Mouse (Mus musculus) olfactory bulb, adult 2 months (tissue): ENCODE measurements around the gene Arhgap45. TPM values are rescaled to one million over a fixed set of nuclear protein-coding genes. Genes with fewer than 3 reads are reported as not detected.

Experiments used
- H3K27ac ChIP-seq: fragments of 200-500 bp; 2 replicates; pipeline ENCODE4 v1.5.1; 2012; ENCODE audit warnings: low read depth, low read length; ENCODE audit not compliant: insufficient read depth
- H3K4me1 ChIP-seq: fragments of 200-500 bp; 2 replicates; pipeline ENCODE4 v1.6.1; 2012; ENCODE audit warnings: low read length; ENCODE audit not compliant: control insufficient read depth, insufficient read depth
- H3K4me3 ChIP-seq: fragments of 200-500 bp; 2 replicates; pipeline ENCODE4 v1.5.1; 2012; ENCODE audit warnings: mild to moderate bottlenecking, low read depth, low read length, moderate library complexity; ENCODE audit not compliant: insufficient read depth
- CTCF ChIP-seq: fragments of 200-500 bp; IDR thresholded peaks from 2 replicates; pipeline ENCODE4 v1.5.1; 2012; ENCODE audit warnings: low read depth, mild to moderate bottlenecking, low read length, moderate library complexity; ENCODE audit not compliant: insufficient read depth
- POLR2A ChIP-seq: fragments of 200-500 bp; IDR thresholded peaks from 2 replicates; pipeline ENCODE4 v1.6.1; 2012; ENCODE audit warnings: mild to moderate bottlenecking, low read depth, low read length, moderate library complexity; ENCODE audit not compliant: insufficient read depth
- WGBS: fragments of 180-500 bp; shearing (Covaris S2); methylation state at CpG from one replicate; pipeline ENCODE4 v1.1.7; 2018; 5-methylcytosine and 5-hydroxymethylcytosine counted together
- polyA plus RNA-seq: library from polyadenylated mRNA; stranded (reverse); fragments of >200 nt; gene quantifications from 2 replicates; pipeline ENCODE4 v1.2.4, GENCODE M21; 2012; ENCODE audit warnings: low replicate concordance; ENCODE audit not compliant: missing spikeins, insufficient read depth, insufficient read length

Gene Arhgap45
- polyA plus RNA-seq, 1 experiment, result 203 TPM

- H3K4me3 ChIP-seq, result no peak overlapping the region
- H3K4me1 ChIP-seq, result peaks cover 3% of the 10 kb centered on the region
- 76% methylated on average over 15 of the region's 15 CpGs for WGBS
- H3K27ac ChIP-seq, result no peak overlapping the region
- TF ChIP-seq CTCF (no peak), POLR2A (no peak)
These were observed 8.0 kb downstream of the Arhgap45 start for GRCm38 (mm10) chr10:80024229-80025043.

- Histone ChIP-seq H3K4me3 (no peak overlapping the region), H3K27ac (no peak overlapping the region), H3K4me1 (peaks cover 2% of the 10 kb centered on the region)
- no peak for TF ChIP-seq CTCF
- TF ChIP-seq POLR2A, result no peak
- WGBS, result 66% methylated on average over 4 of the region's 4 CpGs
These were observed 8.5 kb downstream of the Arhgap45 start for GRCm38 (mm10) chr10:80025044-80025347.

- no peak for TF ChIP-seq POLR2A
- no peak for TF ChIP-seq CTCF
- no peaks in the 10 kb centered on the region for H3K4me1 ChIP-seq
- WGBS, result 75% methylated on average over 10 of the region's 10 CpGs
- no peak overlapping the region for H3K4me3 ChIP-seq
- no peak overlapping the region for H3K27ac ChIP-seq
These were observed 9.0 kb downstream of the Arhgap45 start for GRCm38 (mm10) chr10:80025463-80025862.

- WGBS, result 66% methylated on average over 12 of the region's 12 CpGs
- TF ChIP-seq CTCF (no peak), POLR2A (no peak)
- no peak overlapping the region for H3K27ac ChIP-seq
- H3K4me1 ChIP-seq, result no peaks in the 10 kb centered on the region
- no peak overlapping the region for H3K4me3 ChIP-seq
These were observed 9.4 kb downstream of the Arhgap45 start for GRCm38 (mm10) chr10:80025889-80026288.

- 74% methylated on average over 20 of the region's 20 CpGs for WGBS
These were observed 11.4 kb downstream of the Arhgap45 start for GRCm38 (mm10) chr10:80027681-80028520.

GRCm38 (mm10) chr10:80028521-80028846, 12.0 kb downstream of the Arhgap45 start:
- Histone ChIP-seq H3K4me3 (no peak overlapping the region), H3K4me1 (no peaks in the 10 kb centered on the region), H3K27ac (no peak overlapping the region)
- WGBS, result 94% methylated on average over 13 of the region's 13 CpGs
- TF ChIP-seq POLR2A (no peak), CTCF (no peak)

More at GRCm38 (mm10) chr10:80027681-80028520, 11.4 kb downstream of the Arhgap45 start:
- Histone ChIP-seq H3K27ac (no peak overlapping the region), H3K4me1 (no peaks in the 10 kb centered on the region), H3K4me3 (no peak overlapping the region)
- TF ChIP-seq POLR2A, result no peak

GRCm38 (mm10) chr10:80030191-80030590, 13.7 kb downstream of the Arhgap45 start:
- Histone ChIP-seq H3K4me3 (no peak overlapping the region), H3K4me1 (no peaks in the 10 kb centered on the region), H3K27ac (no peak overlapping the region)
- 92% methylated on average over 9 of the region's 9 CpGs for WGBS
- TF ChIP-seq POLR2A (no peak), CTCF (no peak)

- no peak overlapping the region for H3K27ac ChIP-seq
- 85% methylated on average over 17 of the region's 17 CpGs for WGBS
- no peak overlapping the region for H3K4me3 ChIP-seq
- H3K4me1 ChIP-seq, result no peaks in the 10 kb centered on the region
- TF ChIP-seq POLR2A, result no peak
- no peak for TF ChIP-seq CTCF
These were observed 14.3 kb downstream of the Arhgap45 start for GRCm38 (mm10) chr10:80030736-80031135.

- peaks cover 5% of the 10 kb centered on the region for H3K4me1 ChIP-seq
- TF ChIP-seq CTCF (no peak), POLR2A (no peak)
- H3K4me3 ChIP-seq, result no peak overlapping the region
- H3K27ac ChIP-seq, result no peak overlapping the region
- 65% methylated on average over 5 of the region's 5 CpGs for WGBS
These were observed 16.5 kb downstream of the Arhgap45 start for GRCm38 (mm10) chr10:80032799-80033480.
